In the genomic region with DNA sequence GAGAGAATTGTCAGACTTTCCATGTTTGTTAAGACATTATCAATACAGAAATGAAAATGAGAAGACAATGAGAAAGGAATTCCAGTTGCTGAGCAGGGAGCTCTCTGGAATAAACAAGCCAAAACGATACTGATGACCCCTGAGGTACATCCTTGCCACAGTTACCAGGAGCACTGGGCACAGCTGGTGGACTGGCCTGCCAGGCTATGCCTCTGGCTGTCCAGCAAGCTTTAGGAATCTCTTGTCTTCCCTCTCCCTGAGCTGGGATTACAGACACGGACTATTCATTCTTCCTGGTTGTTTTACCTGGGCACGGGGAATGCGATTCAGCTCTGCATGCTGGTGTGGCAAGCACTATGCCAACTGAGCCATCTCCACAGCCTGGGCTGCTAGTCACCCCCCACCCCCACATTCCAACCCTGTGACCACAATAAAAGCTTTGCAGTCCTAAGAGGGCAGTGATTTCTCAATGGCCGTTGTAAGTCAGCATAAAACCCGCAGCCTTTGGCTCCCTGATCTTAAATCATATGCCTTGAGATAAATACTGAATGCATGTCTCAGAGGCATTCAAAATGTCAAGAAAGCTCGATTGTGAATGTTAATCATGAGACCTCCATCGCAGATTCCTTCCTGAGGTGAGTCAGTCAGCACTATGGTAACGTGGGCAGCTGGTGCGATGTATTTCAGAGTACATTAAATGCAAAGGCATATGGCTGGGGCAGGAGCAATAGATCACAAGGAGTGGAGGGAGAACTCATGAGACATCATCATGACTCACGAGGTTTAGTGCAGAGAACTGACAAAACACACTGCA, we compare ENCODE assay signal across 12 mouse cellular contexts.
A peak's percentile ranks its signal among the peaks of the same experiment; 100 is the strongest.
DNase-seq lines count a peak whose midpoint lies in the region; ATAC-seq lines count a peak whose summit lies in the region.
"Had no signal": no experiment of that assay in that cellular context is flagged by ENCODE, and none has a peak within 500 bp of the region (broad histone marks: within the 10 kb centered on the region; RNA-seq: fewer than 3 reads in every experiment).

No protein-coding gene starts in this region.

- no peak overlapping the region for H3K4me2 ChIP-seq in stomach, embryonic 15.5 days
- H3K4me2 ChIP-seq: embryonic facial prominence, embryonic 13.5 days; limb, embryonic 12.5 days had no signal

- no peaks in the 10 kb centered on the region for H3K36me3 ChIP-seq in stomach, embryonic 15.5 days
- H3K36me3 ChIP-seq: limb, embryonic 12.5 days had no signal

- H3K4me1 ChIP-seq in stomach, embryonic 15.5 days = no peaks in the 10 kb centered on the region
- H3K4me1 ChIP-seq: embryonic facial prominence, embryonic 13.5 days; limb, embryonic 12.5 days had no signal

- no peaks in the 10 kb centered on the region for H3K9me3 ChIP-seq in stomach, embryonic 15.5 days
- H3K9me3 ChIP-seq: embryonic facial prominence, embryonic 13.5 days; limb, embryonic 12.5 days had no signal

- DNase-seq in layer of hippocampus, adult 9-11 months = peak; percentile 33
- no peak for DNase-seq in layer of hippocampus, adult 9-10 months (ENCODE audit: low spot score)
- DNase-seq in fibroblast of lung, adult 2 months (ENCODE audit: low read depth) = peak; percentile 25
- DNase-seq in left cerebral cortex, postnatal 25 days (ENCODE audit: low spot score in 2 of 2) = peak; percentile 20 to 68
- DNase-seq in lung, postnatal 4 days = no peak
- DNase-seq in ovary, postnatal 10 days (ENCODE audit: low spot score) = no peak
- DNase-seq: gastrocnemius, postnatal 10 days; lung, postnatal 36 days; thymus, postnatal 25 days had no signal

- intact Hi-C loops in left cerebral cortex, postnatal 25 days (cut with DNase I) = no loop called here

- 57% methylated on average over 11 of the region's 11 CpGs for WGBS in stomach, embryonic 15.5 days

- no peak overlapping the region for H3K4me3 ChIP-seq in stomach, embryonic 15.5 days (replicated peaks)
- H3K4me3 ChIP-seq: embryonic facial prominence, embryonic 13.5 days; limb, embryonic 12.5 days had no signal

- no peak overlapping the region for H3K27ac ChIP-seq in stomach, embryonic 15.5 days
- H3K27ac ChIP-seq: embryonic facial prominence, embryonic 13.5 days; limb, embryonic 12.5 days had no signal

- H3K9ac ChIP-seq in stomach, embryonic 15.5 days = no peak overlapping the region
- H3K9ac ChIP-seq: embryonic facial prominence, embryonic 13.5 days; limb, embryonic 12.5 days had no signal

- no peaks in the 10 kb centered on the region for H3K27me3 ChIP-seq in stomach, embryonic 15.5 days (replicated peaks)
- H3K27me3 ChIP-seq: embryonic facial prominence, embryonic 13.5 days; limb, embryonic 12.5 days had no signal

- ATAC-seq in stomach, embryonic 15.5 days (ENCODE audit: insufficient read depth, low FRiP score, low read depth) = peak; percentile 31; the same call in 1 of the 2 replicates

Comparison
In these comparisons a context has a peak if more than half of its experiments do, and no peak if none do; other contexts are left out.
1. DNase-seq: peak in layer of hippocampus, adult 9-11 months (single experiment), fibroblast of lung, adult 2 months (single experiment) and left cerebral cortex, postnatal 25 days (2 of 2); none in layer of hippocampus, adult 9-10 months (single experiment), lung, postnatal 4 days (0 of 2) and ovary, postnatal 10 days (single experiment).